Mouse (Mus musculus) CD4-positive, CD25-positive, alpha-beta regulatory T cell, adult 2 months (primary cell): ENCODE data around the gene Mvb12b.

ENCODE experiments used
- DNase-seq: peaks from one replicate; pipeline ENCODE4 v3.0.0-alpha.2; 2012; ENCODE audit warnings: low read depth, low spot score

Gene Mvb12b

GRCm38 (mm10) chr2:33785596-33785995, 102.2 kb downstream of the Mvb12b start:
- no peak for DNase-seq

DNA sequence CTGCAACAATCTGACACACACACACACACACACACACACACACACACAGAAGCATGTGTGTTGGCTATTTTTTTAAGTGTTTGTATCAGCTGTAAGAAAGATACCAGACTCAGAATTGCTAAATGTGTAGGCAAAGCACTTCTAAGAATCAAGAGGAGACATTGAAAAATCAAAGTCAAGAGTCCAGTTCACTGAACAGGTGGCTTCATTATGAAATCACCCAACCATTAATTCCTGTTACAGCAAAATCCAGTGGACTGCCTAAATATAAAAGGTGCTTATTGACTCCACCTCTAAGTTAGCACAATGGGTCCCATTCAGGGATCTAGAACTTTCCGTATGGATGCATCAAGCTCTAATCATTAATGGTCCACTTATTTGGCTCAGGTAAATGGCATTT, 103.0 kb downstream of the Mvb12b start:
- DNase-seq = no peak

DNA sequence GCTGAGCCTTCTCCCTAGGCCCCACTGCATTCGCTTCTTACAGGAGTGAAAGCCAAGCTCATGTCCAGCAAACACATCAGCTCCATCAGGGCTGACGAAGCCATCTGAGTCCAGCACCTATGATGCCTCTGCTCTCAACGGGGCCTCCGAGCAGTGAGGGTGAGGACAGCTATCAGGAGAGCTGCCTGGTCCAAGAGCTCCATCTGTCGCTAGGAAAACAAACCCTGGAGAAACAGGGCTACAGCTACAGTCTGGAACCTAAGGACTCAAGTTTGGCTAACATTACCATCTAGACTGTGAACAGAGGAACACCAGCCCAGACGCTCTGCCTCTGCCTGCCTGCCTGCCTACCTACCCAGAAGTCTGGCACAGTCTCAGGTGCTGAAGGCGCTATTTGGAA, 104.3 kb downstream of the Mvb12b start:
- DNase-seq = no peak

GRCm38 (mm10) chr2:33781655-33782400, 105.9 kb downstream of the Mvb12b start:
- no peak for DNase-seq

DNA sequence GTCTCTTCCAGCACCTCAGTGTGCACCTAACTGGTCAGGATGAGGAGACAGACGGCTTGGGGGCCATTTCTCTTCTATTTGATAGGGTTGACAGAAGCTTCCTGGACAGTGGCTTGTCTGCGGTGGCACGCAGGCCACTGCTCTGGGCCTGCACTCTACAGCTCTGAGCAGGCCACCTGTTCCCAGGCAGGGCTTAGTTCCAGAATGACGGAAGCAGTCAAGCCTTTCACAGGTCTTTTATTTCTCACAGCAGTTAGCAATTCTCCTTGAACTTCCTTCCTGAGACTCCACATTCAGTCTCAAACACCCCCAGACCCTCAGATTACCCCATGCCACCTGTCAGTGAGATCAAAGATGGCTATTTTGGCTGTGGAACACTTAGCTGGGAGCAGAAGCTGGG, 109.3 kb downstream of the Mvb12b start:
- DNase-seq = no peak

DNA sequence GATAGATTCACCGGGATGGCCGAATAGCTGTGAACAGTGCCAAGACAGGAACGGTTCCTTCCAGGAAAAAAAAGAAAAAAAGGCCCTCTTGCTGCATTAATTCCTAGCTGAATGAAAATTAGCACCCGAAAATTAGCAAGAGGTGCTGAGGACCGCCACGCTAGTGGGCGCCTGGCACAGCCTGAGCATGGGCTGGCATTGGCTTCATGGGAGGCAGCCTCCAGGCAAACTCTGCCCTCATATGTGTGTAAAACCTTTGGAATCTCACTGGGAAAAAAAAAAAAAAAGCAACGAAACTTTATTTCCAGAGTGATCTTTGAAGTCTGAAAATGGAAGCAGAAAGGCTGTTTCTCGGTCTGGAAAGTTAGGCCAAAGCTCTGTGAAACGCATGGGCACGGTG, 110.7 kb downstream of the Mvb12b start:
- no peak for DNase-seq

DNA sequence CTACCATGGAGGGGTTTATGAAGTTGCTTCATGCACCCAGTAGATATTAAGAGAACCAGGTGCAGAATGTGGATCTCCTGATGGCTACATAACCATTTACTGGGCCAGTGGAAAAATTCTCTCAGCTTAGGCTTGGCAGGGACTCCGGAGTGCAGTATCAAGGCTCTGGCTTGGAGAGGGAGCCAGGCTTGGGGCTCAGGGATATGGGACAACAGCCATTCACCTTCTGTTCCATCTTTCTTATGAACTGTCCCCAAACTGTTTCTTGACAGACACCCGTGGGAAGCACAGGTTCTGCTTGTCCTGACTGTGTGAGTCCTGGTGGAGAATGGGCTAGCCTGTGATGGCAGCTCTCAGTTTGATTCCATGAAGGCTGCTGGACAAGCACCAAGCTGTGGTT, 112.9 kb downstream of the Mvb12b start:
- DNase-seq = no peak

GRCm38 (mm10) chr2:33774106-33774505, 113.6 kb downstream of the Mvb12b start:
- DNase-seq = no peak

DNA sequence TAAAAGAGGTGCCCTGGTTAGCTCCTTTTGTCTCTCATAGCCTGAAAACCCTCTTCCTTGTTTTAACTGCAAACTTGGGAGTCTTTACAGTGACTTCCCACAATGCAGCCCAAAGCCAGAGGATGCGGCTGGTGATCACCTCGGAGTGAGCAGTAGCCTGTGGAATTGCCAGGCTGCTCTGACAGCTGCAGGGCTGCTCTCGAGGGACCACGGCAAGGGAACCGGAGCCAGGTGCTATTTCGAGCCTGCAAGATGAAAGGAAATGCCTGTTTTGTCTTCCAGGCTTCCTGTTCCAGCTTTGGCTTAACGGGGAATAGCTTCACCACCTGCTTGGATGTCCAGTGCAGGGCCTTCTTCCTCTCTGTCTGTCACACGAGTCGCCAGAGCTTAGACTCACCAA, 115.3 kb downstream of the Mvb12b start:
- DNase-seq = no peak

- no peak for DNase-seq
These were observed 116.4 kb downstream of the Mvb12b start for GRCm38 (mm10) chr2:33771388-33771787.

GRCm38 (mm10) chr2:33770526-33771130, 117.1 kb downstream of the Mvb12b start:
- DNase-seq = no peak

- DNase-seq = no peak
These were observed 123.3 kb downstream of the Mvb12b start for GRCm38 (mm10) chr2:33764476-33764875.

GRCm38 (mm10) chr2:33762210-33762609, 125.5 kb downstream of the Mvb12b start:
- DNase-seq = no peak

DNA sequence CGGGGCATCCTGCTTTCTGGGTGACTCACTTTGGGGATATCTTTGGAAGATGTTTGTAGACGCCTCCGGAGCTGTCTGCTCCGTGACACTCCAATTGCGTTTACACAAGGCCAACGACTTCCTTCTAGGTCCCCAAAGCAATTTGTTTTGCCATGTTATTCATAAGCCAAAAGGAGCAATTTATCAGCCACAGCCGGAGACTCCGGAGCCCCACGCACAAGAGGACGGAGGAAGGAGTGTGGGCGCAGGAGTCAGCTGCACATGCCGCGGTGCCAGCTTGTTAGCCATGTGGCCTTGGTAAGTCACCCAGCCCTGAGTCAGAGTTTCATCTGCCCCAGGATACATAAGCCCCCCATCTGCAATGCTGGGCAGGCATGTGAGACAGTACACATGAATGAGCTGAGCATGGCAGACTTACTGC, 127.2 kb downstream of the Mvb12b start:
- DNase-seq = no peak

GRCm38 (mm10) chr2:33759447-33759846, 128.3 kb downstream of the Mvb12b start:
- no peak for DNase-seq

DNA sequence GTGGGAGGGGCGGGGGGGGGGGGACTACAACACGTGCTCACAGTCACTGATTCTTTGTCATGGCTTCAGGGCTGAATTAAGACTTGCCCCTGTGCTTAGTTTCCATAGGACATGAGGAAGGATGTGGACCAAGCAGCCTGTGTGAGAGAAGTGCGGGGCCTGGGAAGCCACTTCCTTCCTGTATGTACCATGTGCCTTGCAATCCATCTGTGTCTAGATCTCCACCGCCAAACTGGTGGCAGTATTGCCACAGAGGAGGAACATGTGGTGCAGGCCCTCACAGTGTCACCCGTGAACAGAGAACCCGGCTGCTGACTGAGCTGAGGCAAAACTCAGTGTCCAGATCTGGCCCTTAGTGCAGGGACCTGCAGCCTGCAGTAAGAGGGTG, 132.1 kb downstream of the Mvb12b start:
- peak; percentile 33 for DNase-seq

- DNase-seq = no peak
These were observed 132.6 kb downstream of the Mvb12b start for GRCm38 (mm10) chr2:33754980-33755632.

- no peak for DNase-seq
These were observed 133.5 kb downstream of the Mvb12b start for GRCm38 (mm10) chr2:33754317-33754633.

GRCm38 (mm10) chr2:33753630-33754316, 134.0 kb downstream of the Mvb12b start:
- no peak for DNase-seq

DNA sequence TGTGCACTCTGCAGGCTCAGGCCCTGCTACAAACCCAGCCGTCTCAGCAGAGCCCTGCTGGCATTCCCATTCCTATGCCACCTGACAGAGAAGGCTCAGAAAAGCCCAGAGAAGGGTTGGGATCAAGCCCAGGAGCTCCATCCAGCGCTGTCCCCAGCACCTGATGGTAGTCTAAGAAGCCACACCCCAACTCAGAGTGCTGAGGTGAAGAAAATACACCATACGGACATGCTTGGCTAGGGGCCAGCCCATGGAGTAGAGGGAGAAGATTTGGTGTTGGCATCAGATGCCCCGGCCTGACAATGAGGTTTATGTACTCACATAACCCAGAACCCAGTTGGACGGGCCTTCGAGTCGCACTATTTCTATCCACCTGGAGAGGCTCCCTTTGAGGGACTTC, 137.1 kb downstream of the Mvb12b start:
- no peak for DNase-seq

DNA sequence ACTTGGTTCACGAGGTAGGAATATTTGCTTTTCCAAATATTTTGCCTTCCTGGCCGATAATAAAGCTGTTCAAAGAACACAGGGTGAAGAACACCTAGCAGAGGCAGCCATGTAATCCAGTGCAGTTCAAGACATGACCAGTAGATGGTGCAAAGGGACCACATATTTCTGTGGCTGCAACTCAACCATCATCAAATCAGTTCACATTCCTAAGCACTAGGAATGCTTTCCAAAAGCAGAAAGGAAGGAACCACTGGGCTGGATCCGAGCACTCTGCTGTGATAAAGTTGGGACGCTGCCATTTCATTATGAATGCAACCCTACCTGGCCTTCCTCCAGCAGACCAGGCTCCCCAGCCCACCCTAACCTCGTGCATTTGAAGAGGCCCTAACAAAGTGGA, 141.3 kb downstream of the Mvb12b start:
- peak; percentile 81 for DNase-seq

GRCm38 (mm10) chr2:33745724-33746123, 142.0 kb downstream of the Mvb12b start:
- DNase-seq = no peak

DNA sequence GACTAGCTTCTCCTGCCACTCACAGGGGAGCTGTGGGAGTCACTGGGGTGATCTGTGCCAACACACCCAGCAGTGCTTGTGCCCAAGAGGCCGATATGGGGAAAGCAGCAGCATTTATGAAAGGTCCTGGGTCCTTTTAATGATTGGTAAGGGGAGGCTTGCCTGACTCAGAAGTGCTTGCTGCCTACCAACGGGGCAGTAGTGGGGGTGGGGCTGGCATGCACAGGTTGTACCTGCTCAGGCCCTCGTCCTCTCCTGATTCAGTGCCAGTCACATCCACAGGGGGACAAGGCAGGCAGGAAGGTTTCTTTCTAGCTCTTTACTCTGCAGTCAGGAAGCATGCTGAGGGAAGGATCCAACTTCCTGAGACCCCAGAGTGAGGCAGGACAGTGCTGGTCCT, 150.6 kb downstream of the Mvb12b start:
- no peak for DNase-seq
